Mouse (Mus musculus): Measurements from ENCODE around the gene Gpx5.
A peak's percentile ranks its signal among the peaks of the same experiment; 100 is the strongest.

The Gpx5 gene

GRCm38 (mm10) chr13:21292631-21293030, at the start of gene Gpx5:
Gene Gpx5 (minus strand): TSS chr13:21292731.
- DNase-seq (ENCODE audit: low read depth in 2 of 2, low spot score in 2 of 2) = no peak

GRCm38 (mm10) chr13:21327424-21327823, 34.9 kb upstream of the Gpx5 start:
- DNase-seq (ENCODE audit: low read depth in 2 of 2, low spot score in 2 of 2) = no peak

GRCm38 (mm10) chr13:21326657-21327211, 34.2 kb upstream of the Gpx5 start:
- peak in 1 of 2 experiments; percentile 4 for DNase-seq (ENCODE audit: low read depth in 2 of 2, low spot score in 2 of 2)

DNA sequence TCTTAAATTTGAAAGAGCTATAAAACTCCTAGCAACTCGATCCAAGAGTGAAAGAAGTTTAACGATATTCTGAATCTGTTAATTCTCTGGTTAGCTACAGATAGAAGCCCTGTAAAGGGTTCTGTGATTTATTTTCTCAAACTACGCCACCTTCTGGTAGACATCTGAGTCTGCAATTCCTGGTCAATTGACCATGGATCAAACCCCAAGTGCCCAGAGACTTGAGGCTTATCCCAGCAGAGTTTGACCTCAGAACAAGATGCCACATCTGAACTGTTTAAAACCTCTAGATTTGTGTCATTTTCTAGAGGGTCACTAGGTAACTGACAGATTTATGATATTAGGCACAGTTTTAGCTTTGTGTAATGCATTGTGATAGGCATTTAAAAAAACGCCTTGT, 33.7 kb upstream of the Gpx5 start:
- DNase-seq (ENCODE audit: low read depth in 2 of 2, low spot score in 2 of 2) = no peak

GRCm38 (mm10) chr13:21323405-21323804, 30.9 kb upstream of the Gpx5 start:
- no peak for DNase-seq (ENCODE audit: low read depth in 2 of 2, low spot score in 2 of 2)

GRCm38 (mm10) chr13:21322509-21323375, 30.2 kb upstream of the Gpx5 start:
- no peak for DNase-seq (ENCODE audit: low read depth in 2 of 2, low spot score in 2 of 2)

- no peak for DNase-seq (ENCODE audit: low read depth in 2 of 2, low spot score in 2 of 2)
These were observed 29.5 kb upstream of the Gpx5 start for GRCm38 (mm10) chr13:21321890-21322494.

GRCm38 (mm10) chr13:21320262-21320661, 27.7 kb upstream of the Gpx5 start:
- no peak for DNase-seq (ENCODE audit: low read depth in 2 of 2, low spot score in 2 of 2)

DNA sequence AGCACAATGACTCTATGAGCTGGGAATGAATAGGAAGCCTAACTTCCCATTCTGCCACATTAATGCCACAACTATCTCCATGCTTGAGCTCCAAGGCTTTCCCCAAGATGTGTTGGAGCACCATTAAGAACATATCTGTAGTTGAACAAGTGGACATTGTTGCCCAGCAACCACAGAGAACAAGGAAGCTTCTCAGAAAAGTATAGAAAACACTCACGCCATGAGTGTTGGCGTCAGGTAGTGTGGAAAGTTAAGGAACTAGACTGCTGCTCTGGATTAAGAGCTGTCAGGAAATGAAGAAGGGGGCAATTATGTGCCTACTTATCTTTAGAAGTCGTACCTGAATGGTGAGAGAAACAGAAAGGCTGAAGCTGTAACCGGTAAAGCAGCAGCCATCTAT, 21.4 kb upstream of the Gpx5 start:
- DNase-seq (ENCODE audit: low read depth in 2 of 2, low spot score in 2 of 2) = no peak

DNA sequence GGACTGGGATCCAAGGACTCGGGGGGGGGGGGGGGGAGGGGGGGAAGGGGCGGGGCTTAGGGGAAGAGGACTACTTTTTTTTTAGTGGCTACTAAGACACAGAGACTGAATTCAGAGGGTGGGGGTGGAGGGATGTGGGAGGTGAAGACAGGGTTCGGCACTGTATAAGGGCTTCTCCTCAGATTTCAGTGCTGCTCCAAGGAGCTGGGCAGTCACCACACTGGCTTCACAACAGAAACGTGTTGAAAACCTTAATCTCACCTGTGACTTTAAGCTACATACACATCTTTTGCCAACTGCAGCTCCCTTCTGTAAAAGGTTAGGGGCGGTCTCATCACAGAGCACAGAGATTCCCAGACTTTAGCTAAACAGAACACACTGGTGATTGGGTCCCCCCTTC, 20.3 kb upstream of the Gpx5 start:
- no peak for DNase-seq (ENCODE audit: low read depth in 2 of 2, low spot score in 2 of 2)

GRCm38 (mm10) chr13:21311926-21312325, 19.4 kb upstream of the Gpx5 start, which contains the start of gene Gpx6:
Gene Gpx6 (plus strand): TSS chr13:21312125.
- DNase-seq (ENCODE audit: low read depth in 2 of 2, low spot score in 2 of 2) = no peak

GRCm38 (mm10) chr13:21309788-21310187, 17.3 kb upstream of the Gpx5 start:
- no peak for DNase-seq (ENCODE audit: low read depth in 2 of 2, low spot score in 2 of 2)

- no peak for DNase-seq (ENCODE audit: low read depth in 2 of 2, low spot score in 2 of 2)
These were observed 12.0 kb upstream of the Gpx5 start for GRCm38 (mm10) chr13:21304483-21305066.

DNA sequence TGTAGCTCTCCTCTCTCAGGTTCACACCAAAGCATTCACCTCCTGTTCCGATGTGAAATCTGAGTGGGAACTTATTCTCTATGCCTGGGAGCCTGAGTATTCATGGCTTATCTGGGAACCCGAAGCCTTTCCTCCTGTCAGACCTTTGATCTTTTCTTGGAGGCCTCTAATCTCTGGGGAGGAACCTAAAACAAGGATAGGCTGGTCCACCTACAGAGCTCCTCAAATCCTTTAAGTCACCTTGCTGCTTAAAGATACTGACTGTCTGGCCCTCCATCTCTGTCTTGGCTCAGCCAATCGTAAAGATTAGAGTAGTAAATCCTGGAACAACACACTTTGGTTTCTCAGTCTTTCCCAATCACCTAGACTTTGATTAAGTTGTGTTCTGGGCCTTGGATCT, 6.0 kb upstream of the Gpx5 start:
- DNase-seq (ENCODE audit: low read depth in 2 of 2, low spot score in 2 of 2) = no peak

- DNase-seq (ENCODE audit: low read depth in 2 of 2, low spot score in 2 of 2) = peak; percentile 73 to 81
These were observed 13.0 kb downstream of the Gpx5 start for GRCm38 (mm10) chr13:21279559-21279958.

GRCm38 (mm10) chr13:21279076-21279475, 13.5 kb downstream of the Gpx5 start:
- no peak for DNase-seq (ENCODE audit: low read depth in 2 of 2, low spot score in 2 of 2)

DNA sequence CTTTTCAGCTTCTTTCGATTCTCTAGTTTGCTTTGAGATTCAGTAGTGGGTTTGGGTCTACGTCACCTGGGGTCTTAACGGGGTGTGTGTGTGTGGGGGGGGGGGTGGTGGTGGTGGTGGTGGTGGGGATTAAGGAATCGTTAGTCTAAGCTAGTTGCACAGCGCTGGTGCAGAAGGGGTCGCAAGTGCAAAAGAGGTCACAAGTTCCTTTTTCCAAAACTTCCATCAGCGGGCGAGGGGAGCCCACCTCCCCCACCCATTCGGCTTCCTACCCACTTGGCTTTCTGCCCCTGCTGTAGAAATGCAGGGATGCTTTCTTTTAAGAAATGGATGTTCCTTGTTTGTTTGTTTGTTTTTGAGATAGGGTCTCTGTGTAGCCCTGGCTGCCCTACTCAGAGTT, 16.0 kb downstream of the Gpx5 start:
- no peak for DNase-seq (ENCODE audit: low read depth in 2 of 2, low spot score in 2 of 2)

DNA sequence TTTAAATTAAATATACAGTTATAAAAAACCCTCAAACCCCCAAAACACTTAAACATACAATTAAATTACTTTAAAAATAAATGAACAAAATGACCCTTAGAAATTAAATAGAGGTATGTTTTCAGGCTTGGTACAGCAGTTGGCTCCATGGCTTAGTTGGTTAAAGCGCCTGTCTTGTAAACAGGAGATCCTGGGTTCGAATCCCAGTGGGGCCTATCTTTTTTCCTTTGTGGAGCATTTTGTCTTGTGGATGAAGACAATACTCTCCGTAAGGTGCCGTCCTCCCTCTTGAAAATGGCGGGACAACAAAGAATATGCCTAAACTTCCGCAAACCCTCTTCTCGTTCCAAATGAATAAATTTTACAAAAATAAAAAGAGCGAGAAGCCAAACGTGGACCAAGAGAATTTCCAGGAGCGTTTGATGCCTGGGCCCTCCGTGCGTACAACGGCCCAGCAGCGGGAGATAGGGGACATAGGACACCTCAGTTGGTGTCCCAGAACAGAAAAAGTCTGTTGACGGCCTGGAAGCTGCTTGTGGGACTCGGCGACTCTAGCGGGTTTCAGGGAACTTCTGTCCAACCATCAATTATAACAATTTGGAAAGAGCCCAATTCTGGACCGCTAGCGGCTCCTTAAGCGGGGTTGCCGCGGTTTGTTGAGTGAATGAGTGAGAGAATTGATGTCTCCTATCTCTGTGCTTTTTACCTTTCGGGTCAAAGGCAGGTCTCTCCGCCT, 16.5 kb downstream of the Gpx5 start:
- no peak for DNase-seq (ENCODE audit: low read depth in 2 of 2, low spot score in 2 of 2)

- no peak for DNase-seq (ENCODE audit: low read depth in 2 of 2, low spot score in 2 of 2)
These were observed 17.3 kb downstream of the Gpx5 start for GRCm38 (mm10) chr13:21275021-21275814.

DNA sequence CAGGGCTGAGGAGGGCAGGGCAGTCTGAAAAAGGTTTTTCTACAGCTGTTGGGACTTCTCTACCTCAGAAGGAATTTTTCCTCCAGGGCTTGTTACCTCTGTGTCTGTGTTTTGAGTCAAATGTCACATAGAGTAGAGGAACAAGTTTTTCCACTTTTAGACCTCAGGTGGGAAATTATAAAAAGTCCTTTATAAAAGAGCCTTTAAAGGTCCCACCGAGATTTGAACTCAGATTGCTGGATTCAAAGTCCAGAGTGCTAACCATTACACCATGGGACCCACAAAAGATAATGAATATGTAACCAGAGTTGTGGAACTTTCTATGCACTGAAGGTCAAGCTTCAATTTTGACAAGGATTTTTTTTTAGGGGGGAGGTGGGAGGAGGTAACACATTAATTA, 24.3 kb downstream of the Gpx5 start:
- no peak for DNase-seq (ENCODE audit: low read depth in 2 of 2, low spot score in 2 of 2)

All from CD8-positive naive resting alpha-beta T cell, adult 2 months (primary cell).